8 mouse cellular contexts compared by ENCODE assay signal in genomic region chr7:28208988-28209508, GRCm38 (mm10). TPM values are rescaled to one million over a fixed set of nuclear protein-coding genes. Genes with fewer than 3 reads are reported as not detected.
A peak's percentile ranks its signal among the peaks of the same experiment; 100 is the strongest.
DNase-seq lines count a peak whose midpoint lies in the region; ATAC-seq and TF ChIP-seq lines count a peak whose summit lies in the region.

No protein-coding gene starts in this region.

- H3K36me3 ChIP-seq in embryonic facial prominence, embryonic 13.5 days = no peaks in the 10 kb centered on the region
- H3K36me3 ChIP-seq in kidney, adult 2 months (ENCODE audit: control insufficient read depth, insufficient read depth, low read length) = no peaks in the 10 kb centered on the region
- no peaks in the 10 kb centered on the region for H3K36me3 ChIP-seq in limb, embryonic 11.5 days (ENCODE audit: control insufficient read depth, insufficient read depth, low read length)
- no peaks in the 10 kb centered on the region for H3K36me3 ChIP-seq in midbrain, embryonic 12.5 days

- no peak for TF ChIP-seq CTCF in kidney, adult 2 months (conservative IDR thresholded peaks at IDR 0.05; ENCODE audit: insufficient read depth, insufficient read length, low read depth, low read length)

- WGBS in embryonic facial prominence, embryonic 13.5 days = 51% methylated on average over 19 of the region's 19 CpGs
- WGBS in kidney, adult 2 months = 44% methylated on average over 19 of the region's 19 CpGs
- WGBS in limb, embryonic 11.5 days = 55% methylated on average over 19 of the region's 19 CpGs
- WGBS in midbrain, embryonic 12.5 days = 58% methylated on average over 19 of the region's 19 CpGs

- H3K27me3 ChIP-seq in embryonic facial prominence, embryonic 13.5 days = no peaks in the 10 kb centered on the region
- H3K27me3 ChIP-seq in kidney, adult 2 months (replicated peaks; ENCODE audit: control insufficient read depth, insufficient read depth, low read length) = no peaks in the 10 kb centered on the region
- no peaks in the 10 kb centered on the region for H3K27me3 ChIP-seq in limb, embryonic 11.5 days (ENCODE audit: control insufficient read depth, insufficient read depth, low read length)
- no peaks in the 10 kb centered on the region for H3K27me3 ChIP-seq in midbrain, embryonic 12.5 days

- H3K4me1 ChIP-seq in embryonic facial prominence, embryonic 13.5 days = no peaks in the 10 kb centered on the region
- H3K4me1 ChIP-seq in kidney, adult 2 months (ENCODE audit: control insufficient read depth, insufficient read depth, low read length) = no peaks in the 10 kb centered on the region
- H3K4me1 ChIP-seq in limb, embryonic 11.5 days (ENCODE audit: control insufficient read depth, insufficient read depth, low read length) = no peaks in the 10 kb centered on the region
- no peaks in the 10 kb centered on the region for H3K4me1 ChIP-seq in midbrain, embryonic 12.5 days

- no peak for TF ChIP-seq POLR2A in kidney, adult 2 months (IDR thresholded peaks at IDR 0.05; ENCODE audit: low read depth, low read length)

- H3K27ac ChIP-seq in embryonic facial prominence, embryonic 13.5 days = 0 out of 2 replicates have a peak overlapping the region, but pooled peaks have one; percentile 13
- H3K27ac ChIP-seq in kidney, adult 2 months (ENCODE audit: insufficient read depth, low read depth, low read length) = no peak overlapping the region
- H3K27ac ChIP-seq in limb, embryonic 11.5 days (replicated peaks; ENCODE audit: low read depth, low read length) = no peak overlapping the region
- no peak overlapping the region for H3K27ac ChIP-seq in midbrain, embryonic 12.5 days (replicated peaks)

- peak overlapping the region; percentile 64 for H3K9ac ChIP-seq in embryonic facial prominence, embryonic 13.5 days
- H3K9ac ChIP-seq in limb, embryonic 11.5 days (ENCODE audit: low read length) = peak overlapping the region; percentile 38; the same call in 1 of the 2 replicates
- H3K9ac ChIP-seq in midbrain, embryonic 12.5 days (replicated peaks) = no peak overlapping the region

- ATAC-seq in embryonic facial prominence, embryonic 13.5 days (ENCODE audit: insufficient number of reproducible peaks, insufficient read depth, low FRiP score, low TSS enrichment, low read depth) = no peak
- no peak for ATAC-seq in limb, embryonic 11.5 days (ENCODE audit: insufficient number of reproducible peaks, low FRiP score, low TSS enrichment, low read depth)
- no peak; the same call in 1 of the 2 replicates for ATAC-seq in midbrain, embryonic 12.5 days (ENCODE audit: low FRiP score, low read depth)

- peak overlapping the region; percentile 55 for H3K4me2 ChIP-seq in embryonic facial prominence, embryonic 13.5 days
- H3K4me2 ChIP-seq in limb, embryonic 11.5 days (ENCODE audit: low read depth, severe bottlenecking) = peak overlapping the region; percentile 45; the same call in 1 of the 2 replicates
- peak overlapping the region; percentile 50 for H3K4me2 ChIP-seq in midbrain, embryonic 12.5 days (replicated peaks)

- peak; percentile 26 for DNase-seq in spleen, adult 12 weeks (ENCODE audit: low spot score)
- no peak for DNase-seq in spleen, postnatal 14 days (ENCODE audit: low spot score in 2 of 2)
- peak; percentile 73 for DNase-seq in heart, adult 8-10 months (ENCODE audit: low spot score)
- peak; percentile 80 for DNase-seq in kidney, adult 2 months
- DNase-seq in limb, embryonic 11.5 days (ENCODE audit: low spot score) = peak; percentile 59
- peak; percentile 36 to 52 for DNase-seq in spleen, adult 18-20 months

- peak overlapping the region; percentile 35 for H3K4me3 ChIP-seq in embryonic facial prominence, embryonic 13.5 days
- peak overlapping the region; percentile 30 for H3K4me3 ChIP-seq in kidney, adult 2 months (ENCODE audit: insufficient read depth, low read depth, low read length)
- 0 out of 2 replicates have a peak overlapping the region, but pooled peaks have one; percentile 17 for H3K4me3 ChIP-seq in limb, embryonic 11.5 days (ENCODE audit: low read depth, low read length)
- H3K4me3 ChIP-seq in midbrain, embryonic 12.5 days = peak overlapping the region; percentile 31

- no peaks in the 10 kb centered on the region for H3K9me3 ChIP-seq in embryonic facial prominence, embryonic 13.5 days
- no peaks in the 10 kb centered on the region for H3K9me3 ChIP-seq in limb, embryonic 11.5 days (ENCODE audit: control insufficient read depth, low read length)
- no peaks in the 10 kb centered on the region for H3K9me3 ChIP-seq in midbrain, embryonic 12.5 days

RNA-seq across cellular contexts. Expression of gene Dyrk1b, which starts 29.8 kb away (rescaled TPM):
- polyA plus RNA-seq in embryonic facial prominence, embryonic 13.5 days (2015; fragmentation: Nextera tagmentation; extraction: Ambion mirVana) = 14.8 and 14.9 TPM in 2 replicates
- 10 to 100 TPM; 24.0 to 34.6 (median 31.8) TPM for total RNA-seq in heart, adult 8-10 months (2022)
- polyA plus RNA-seq in kidney, adult 2 months (2012; rRNA removed) = 31.1 and 34.8 TPM in 2 replicates
- 19.2 and 20.1 TPM in 2 replicates for polyA plus RNA-seq in limb, embryonic 11.5 days (2014; fragmentation: Nextera tagmentation; extraction: Ambion mirVana)
- polyA plus RNA-seq in midbrain, embryonic 12.5 days (2016; fragmentation: Nextera tagmentation; extraction: Ambion mirVana) = 21.5 and 22.8 TPM in 2 replicates

RNA-seq across cellular contexts. Expression of gene Fbl, which starts 39.5 kb away (rescaled TPM):
- polyA plus RNA-seq in embryonic facial prominence, embryonic 13.5 days (2015; fragmentation: Nextera tagmentation; extraction: Ambion mirVana) = 140 and 167 TPM in 2 replicates
- 10 to 100 TPM; 31.1 to 33.6 (median 32.1) TPM for total RNA-seq in heart, adult 8-10 months (2022)
- polyA plus RNA-seq in kidney, adult 2 months (2012; rRNA removed) = 33.0 and 54.3 TPM in 2 replicates
- 55.7 and 56.1 TPM in 2 replicates for polyA plus RNA-seq in limb, embryonic 11.5 days (2014; fragmentation: Nextera tagmentation; extraction: Ambion mirVana)
- 134 TPM in 2 replicates for polyA plus RNA-seq in midbrain, embryonic 12.5 days (2016; fragmentation: Nextera tagmentation; extraction: Ambion mirVana)

RNA-seq across cellular contexts. Expression of gene Eid2, which starts 58.6 kb away (rescaled TPM):
- 3.6 TPM in 2 replicates for polyA plus RNA-seq in embryonic facial prominence, embryonic 13.5 days (2015; fragmentation: Nextera tagmentation; extraction: Ambion mirVana)
- 10 to 100 TPM; 11.8 to 14.4 (median 13.3) TPM for total RNA-seq in heart, adult 8-10 months (2022)
- 5.2 and 5.7 TPM in 2 replicates for polyA plus RNA-seq in kidney, adult 2 months (2012; rRNA removed)
- 12.8 and 16.2 TPM in 2 replicates for polyA plus RNA-seq in limb, embryonic 11.5 days (2014; fragmentation: Nextera tagmentation; extraction: Ambion mirVana)
- 5.7 and 7.3 TPM in 2 replicates for polyA plus RNA-seq in midbrain, embryonic 12.5 days (2016; fragmentation: Nextera tagmentation; extraction: Ambion mirVana)

Comparison
In these comparisons a context has a peak if more than half of its experiments do, and no peak if none do; other contexts are left out.
1. DNase-seq: peak in spleen, adult 12 weeks (single experiment), heart, adult 8-10 months (single experiment), kidney, adult 2 months (single experiment), limb, embryonic 11.5 days (single experiment) and spleen, adult 18-20 months (2 of 2); none in spleen, postnatal 14 days (0 of 2).
2. Peak in every context shown above with its lines, with median percentiles within 50 percentile points of each other: H3K4me2 ChIP-seq and H3K4me3 ChIP-seq.